Mouse (Mus musculus): ENCODE data around the gene Drd3. TPM values are rescaled to one million over a fixed set of nuclear protein-coding genes. Genes with fewer than 3 reads are reported as not detected.

Gene Drd3
- polyA plus RNA-seq, 1 experiment: not detected

GRCm38 (mm10) chr16:43730281-43730680 is 23.5 kb upstream of the Drd3 start:
- H3K4me3 ChIP-seq (replicated peaks; ENCODE audit: extremely low read depth, low read depth, low read length): no peak overlapping the region
- no peaks in the 10 kb centered on the region for H3K4me1 ChIP-seq (ENCODE audit: control insufficient read depth, insufficient read depth, low read length)
- no peak for DNase-seq
- TF ChIP-seq POLR2A (IDR thresholded peaks at IDR 0.05; ENCODE audit: borderline replicate concordance, extremely low read depth, low read depth, low read length): no peak
- no peak for TF ChIP-seq CTCF (IDR thresholded peaks at IDR 0.05; ENCODE audit: insufficient read depth, low read length)
- 58% methylated on average over 4 of the region's 4 CpGs for WGBS

GRCm38 (mm10) chr16:43732496-43732895 is 21.3 kb upstream of the Drd3 start:
- Histone ChIP-seq H3K4me1 (ENCODE audit: control insufficient read depth, insufficient read depth, low read length) (no peaks in the 10 kb centered on the region), H3K4me3 (replicated peaks; ENCODE audit: extremely low read depth, low read depth, low read length) (no peak overlapping the region)
- TF ChIP-seq CTCF (IDR thresholded peaks at IDR 0.05; ENCODE audit: insufficient read depth, low read length) (no peak), POLR2A (IDR thresholded peaks at IDR 0.05; ENCODE audit: borderline replicate concordance, extremely low read depth, low read depth, low read length) (no peak)
- 86% methylated on average over 10 of the region's 10 CpGs for WGBS
- no peak for DNase-seq

GRCm38 (mm10) chr16:43732900-43733299 is 20.9 kb upstream of the Drd3 start:
- no peaks in the 10 kb centered on the region for H3K4me1 ChIP-seq (ENCODE audit: control insufficient read depth, insufficient read depth, low read length)
- TF ChIP-seq CTCF (IDR thresholded peaks at IDR 0.05; ENCODE audit: insufficient read depth, low read length) (no peak), POLR2A (IDR thresholded peaks at IDR 0.05; ENCODE audit: borderline replicate concordance, extremely low read depth, low read depth, low read length) (no peak)
- WGBS: 78% methylated on average over 5 of the region's 5 CpGs

GRCm38 (mm10) chr16:43737933-43738332 is 15.9 kb upstream of the Drd3 start:
- H3K4me3 ChIP-seq (replicated peaks; ENCODE audit: extremely low read depth, low read depth, low read length): no peak overlapping the region
- TF ChIP-seq CTCF (IDR thresholded peaks at IDR 0.05; ENCODE audit: insufficient read depth, low read length) (no peak), POLR2A (IDR thresholded peaks at IDR 0.05; ENCODE audit: borderline replicate concordance, extremely low read depth, low read depth, low read length) (no peak)
- no peak for DNase-seq
- H3K4me1 ChIP-seq (ENCODE audit: control insufficient read depth, insufficient read depth, low read length): no peaks in the 10 kb centered on the region
- 51% methylated on average over 4 of the region's 4 CpGs for WGBS

More at GRCm38 (mm10) chr16:43732900-43733299, 20.9 kb upstream of the Drd3 start:
- no peak overlapping the region for H3K4me3 ChIP-seq (replicated peaks; ENCODE audit: extremely low read depth, low read depth, low read length)
- no peak for DNase-seq

- Histone ChIP-seq H3K4me1 (ENCODE audit: control insufficient read depth, insufficient read depth, low read length) (no peaks in the 10 kb centered on the region), H3K4me3 (replicated peaks; ENCODE audit: extremely low read depth, low read depth, low read length) (no peak overlapping the region)
- WGBS: 69% methylated on average over 2 of the region's 2 CpGs
- TF ChIP-seq POLR2A (IDR thresholded peaks at IDR 0.05; ENCODE audit: borderline replicate concordance, extremely low read depth, low read depth, low read length): no peak
- TF ChIP-seq CTCF (IDR thresholded peaks at IDR 0.05; ENCODE audit: insufficient read depth, low read length): no peak
- DNase-seq: no peak
Observed at GRCm38 (mm10) chr16:43740936-43741335, 12.9 kb upstream of the Drd3 start.

GRCm38 (mm10) chr16:43748424-43748823 is 5.4 kb upstream of the Drd3 start:
- Histone ChIP-seq H3K4me3 (replicated peaks; ENCODE audit: extremely low read depth, low read depth, low read length) (no peak overlapping the region), H3K4me1 (ENCODE audit: control insufficient read depth, insufficient read depth, low read length) (no peaks in the 10 kb centered on the region)
- WGBS: 74% methylated on average over 2 of the region's 2 CpGs
- no peak for TF ChIP-seq POLR2A (IDR thresholded peaks at IDR 0.05; ENCODE audit: borderline replicate concordance, extremely low read depth, low read depth, low read length)
- no peak for TF ChIP-seq CTCF (IDR thresholded peaks at IDR 0.05; ENCODE audit: insufficient read depth, low read length)
- DNase-seq: no peak

- H3K4me3 ChIP-seq (replicated peaks; ENCODE audit: extremely low read depth, low read depth, low read length): no peak overlapping the region
- TF ChIP-seq POLR2A (IDR thresholded peaks at IDR 0.05; ENCODE audit: borderline replicate concordance, extremely low read depth, low read depth, low read length) (no peak), CTCF (IDR thresholded peaks at IDR 0.05; ENCODE audit: insufficient read depth, low read length) (peak; percentile 18; the same call in 1 of the 2 replicates)
- H3K4me1 ChIP-seq (ENCODE audit: control insufficient read depth, insufficient read depth, low read length): no peaks in the 10 kb centered on the region
- DNase-seq: no peak
- 80% methylated on average over 8 of the region's 8 CpGs for WGBS
Observed at GRCm38 (mm10) chr16:43752900-43753299, 926 bp upstream of the Drd3 start.

- Histone ChIP-seq H3K4me1 (ENCODE audit: control insufficient read depth, insufficient read depth, low read length) (no peaks in the 10 kb centered on the region), H3K4me3 (replicated peaks; ENCODE audit: extremely low read depth, low read depth, low read length) (no peak overlapping the region)
- TF ChIP-seq CTCF (IDR thresholded peaks at IDR 0.05; ENCODE audit: insufficient read depth, low read length) (no peak), POLR2A (IDR thresholded peaks at IDR 0.05; ENCODE audit: borderline replicate concordance, extremely low read depth, low read depth, low read length) (no peak)
- DNase-seq: no peak
- WGBS: 33% methylated on average over 3 of the region's 3 CpGs
Observed at GRCm38 (mm10) chr16:43772358-43772757, 18.5 kb downstream of the Drd3 start.

- 89% methylated on average over 1 of the region's 1 CpGs for WGBS
- Histone ChIP-seq H3K4me1 (ENCODE audit: control insufficient read depth, insufficient read depth, low read length) (no peaks in the 10 kb centered on the region), H3K4me3 (replicated peaks; ENCODE audit: extremely low read depth, low read depth, low read length) (no peak overlapping the region)
- TF ChIP-seq CTCF (IDR thresholded peaks at IDR 0.05; ENCODE audit: insufficient read depth, low read length): no peak
- no peak for TF ChIP-seq POLR2A (IDR thresholded peaks at IDR 0.05; ENCODE audit: borderline replicate concordance, extremely low read depth, low read depth, low read length)
- DNase-seq: no peak
Observed at GRCm38 (mm10) chr16:43772766-43773165, 18.9 kb downstream of the Drd3 start.

GRCm38 (mm10) chr16:43773506-43773905 is 19.7 kb downstream of the Drd3 start:
- WGBS: 84% methylated on average over 4 of the region's 4 CpGs
- Histone ChIP-seq H3K4me3 (replicated peaks; ENCODE audit: extremely low read depth, low read depth, low read length) (no peak overlapping the region), H3K4me1 (ENCODE audit: control insufficient read depth, insufficient read depth, low read length) (no peaks in the 10 kb centered on the region)
- no peak for TF ChIP-seq POLR2A (IDR thresholded peaks at IDR 0.05; ENCODE audit: borderline replicate concordance, extremely low read depth, low read depth, low read length)
- TF ChIP-seq CTCF (IDR thresholded peaks at IDR 0.05; ENCODE audit: insufficient read depth, low read length): no peak
- no peak for DNase-seq

All from lung, adult 2 months (tissue).